Mouse (Mus musculus) kidney, postnatal 4 days (tissue): ENCODE data around the gene Clcn6.
A peak's percentile ranks its signal among the peaks of the same experiment; 100 is the strongest.

ENCODE experiments used
- DNase-seq, 2 experiments: peaks; one replicate each; pipeline ENCODE4 v3.0.0; 2021; ENCODE audit warnings: mixed read lengths in 2 of 2

Clcn6 gene

DNA sequence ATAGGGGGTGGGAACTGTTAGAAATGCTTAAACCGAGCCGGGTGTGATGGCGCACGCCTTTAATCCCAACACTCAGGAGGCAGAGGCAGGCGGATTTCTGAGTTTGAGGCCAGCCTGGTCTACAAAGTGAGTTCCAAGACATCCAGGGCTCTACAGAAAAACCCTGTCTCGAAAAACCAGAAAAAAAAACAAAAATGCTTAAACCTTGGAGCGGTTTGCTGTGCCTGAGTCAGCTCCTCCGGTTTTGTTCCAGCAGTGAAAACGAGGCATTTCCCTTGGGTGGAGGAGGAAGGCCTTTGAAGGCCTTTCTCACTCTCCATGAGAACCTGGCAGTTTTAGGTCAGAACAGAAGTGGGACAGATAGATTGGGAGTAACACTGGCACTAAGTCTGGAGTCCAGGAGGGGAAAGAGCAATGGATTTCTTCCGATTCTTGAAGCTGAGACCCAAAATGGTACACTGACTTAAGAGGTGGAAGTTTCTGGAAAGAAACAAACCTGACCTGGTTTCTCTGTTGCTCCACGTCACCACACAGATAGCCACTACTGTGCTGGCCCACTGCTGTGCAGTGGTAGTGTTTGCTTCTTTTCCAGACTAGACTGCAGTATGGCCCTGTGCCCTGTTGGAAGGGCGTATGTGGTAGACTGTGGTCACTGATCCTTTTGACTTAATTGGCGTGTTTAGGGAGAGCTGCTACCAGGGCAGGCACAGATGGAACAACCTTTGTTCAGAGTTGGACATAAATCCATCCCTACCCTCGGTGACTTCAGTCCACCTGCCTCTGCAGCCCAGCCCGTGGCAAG is 1.6 kb upstream of the Clcn6 start:
- no peak for DNase-seq

DNA sequence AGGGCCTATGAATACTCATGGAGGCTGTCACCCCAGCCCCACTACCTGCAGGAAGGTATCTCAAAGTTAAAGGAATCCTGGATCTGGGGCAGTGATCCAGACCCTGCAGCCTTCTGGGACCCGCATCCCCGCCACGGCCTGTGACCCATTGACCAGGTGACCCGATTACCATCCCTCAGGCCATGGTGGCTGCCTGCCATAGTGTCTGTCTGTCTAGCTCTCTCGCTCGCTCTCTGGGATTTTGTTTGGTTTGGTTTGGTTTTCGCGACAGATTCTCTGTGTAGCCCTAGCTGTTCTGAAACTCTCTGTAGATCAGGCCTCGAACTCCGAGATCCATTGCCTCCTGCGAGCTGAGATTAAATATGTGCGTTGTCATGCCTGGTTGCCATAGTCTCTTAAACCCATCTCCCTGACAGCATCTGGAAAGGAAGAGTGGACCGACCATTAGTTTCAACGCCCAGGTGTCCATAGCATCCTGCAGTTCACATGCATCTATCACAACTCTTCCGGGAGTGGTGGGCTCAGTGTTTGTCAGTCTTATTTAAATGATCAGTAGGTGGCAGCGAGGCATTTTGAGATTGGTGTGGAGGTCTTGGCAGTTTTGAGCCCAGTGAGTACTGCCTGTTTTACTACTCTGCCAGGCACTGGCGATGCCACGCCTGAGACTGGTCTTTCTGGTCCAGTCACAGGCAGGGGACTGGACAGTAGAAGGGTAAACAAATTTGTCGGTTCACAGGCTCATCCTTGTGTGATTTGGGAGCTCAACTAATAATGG is 820 bp upstream of the Clcn6 start:
- DNase-seq, result peak in 1 of 2 experiments; percentile 30

DNA sequence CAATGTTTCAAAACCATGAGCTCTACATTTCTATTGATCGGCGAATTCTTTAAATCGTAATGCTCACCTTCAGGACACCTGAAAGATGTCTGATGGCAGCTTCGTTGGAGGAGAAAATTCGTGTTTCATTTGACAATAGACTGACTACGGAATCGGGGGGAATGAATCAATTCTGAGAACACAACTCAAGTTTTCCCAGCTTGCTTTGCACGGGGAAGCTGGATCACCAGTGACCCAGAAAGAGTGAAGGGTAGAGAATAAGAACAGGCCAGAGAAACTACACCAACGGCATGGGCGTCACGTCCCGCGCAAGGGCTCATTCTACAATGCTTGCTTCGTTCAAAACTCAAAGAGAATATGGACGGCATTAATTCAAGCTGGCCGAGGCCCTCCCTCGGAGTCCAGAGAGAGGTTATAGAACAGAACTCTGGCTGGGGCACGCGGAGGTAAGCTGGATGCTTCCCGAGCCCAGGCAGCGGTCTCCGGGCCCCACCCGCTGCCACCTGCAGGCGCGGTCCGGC is 482 bp downstream of the Clcn6 start:
- no peak for DNase-seq

DNA sequence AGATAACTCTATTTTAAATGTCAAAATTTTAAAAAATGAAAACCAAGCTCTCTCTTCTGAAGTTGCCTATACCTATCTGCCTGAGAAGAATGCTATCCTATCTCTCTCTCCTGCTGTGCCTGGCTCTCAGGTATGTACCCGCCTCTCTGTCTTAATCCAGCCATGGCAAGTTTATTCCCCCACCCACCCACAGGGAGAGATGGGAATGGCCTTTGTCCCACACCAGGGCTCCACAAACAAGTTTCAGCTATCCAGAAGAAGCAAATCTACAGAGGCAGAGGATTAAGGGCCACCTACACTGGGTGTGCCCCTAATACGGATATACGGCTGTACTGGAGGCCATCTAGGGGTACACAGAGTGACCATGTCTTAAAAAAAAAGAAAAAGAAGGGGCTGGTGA is 3.2 kb downstream of the Clcn6 start:
- DNase-seq, result peak in 1 of 2 experiments; percentile 26

DNA sequence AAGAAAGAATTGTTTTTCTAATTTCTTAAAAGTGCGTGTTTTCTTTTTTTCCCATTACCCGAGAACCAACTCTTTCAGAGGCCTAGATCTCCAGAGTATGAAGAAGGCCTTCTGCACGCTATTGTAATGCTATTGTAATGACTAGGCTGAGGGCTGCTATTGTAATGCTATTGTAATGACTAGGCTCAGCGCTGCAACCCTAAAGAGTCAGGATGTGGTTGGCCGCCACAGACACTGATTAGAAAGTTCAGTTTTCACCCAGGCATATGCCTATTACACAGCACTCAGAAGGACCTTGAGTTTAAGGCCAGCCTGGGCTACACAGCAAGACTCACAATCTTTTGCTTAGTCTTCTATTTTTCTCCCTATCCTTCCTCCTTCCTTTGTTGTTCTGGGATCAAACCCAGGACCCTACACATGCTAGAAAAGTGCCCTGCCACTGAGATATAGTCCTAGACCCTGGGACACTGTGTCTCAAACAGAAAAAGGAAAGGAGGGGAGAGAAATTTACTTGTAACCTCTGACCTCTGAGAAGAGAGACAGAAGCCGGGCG is 4.7 kb downstream of the Clcn6 start:
- DNase-seq, result no peak

DNA sequence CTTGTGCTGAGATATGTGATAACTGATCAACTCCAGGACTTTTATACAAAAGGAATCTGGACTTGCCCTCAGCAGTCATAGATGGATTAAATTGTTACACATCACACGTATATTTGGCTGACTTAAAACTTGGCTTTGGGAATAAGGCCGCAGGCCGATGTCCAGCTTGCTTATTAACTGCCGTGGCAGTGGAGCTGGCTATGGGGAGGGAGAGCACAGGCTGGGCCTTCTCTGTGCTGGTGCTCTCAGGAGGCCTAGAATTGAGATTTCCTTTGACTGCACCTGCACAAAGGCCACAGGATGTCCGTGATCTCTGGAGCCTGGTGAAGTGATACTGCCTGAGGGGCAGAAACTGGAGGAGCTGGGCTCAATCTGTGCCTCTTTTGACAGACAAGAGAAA is 8.1 kb downstream of the Clcn6 start:
- peak in 1 of 2 experiments; percentile 28 for DNase-seq

DNA sequence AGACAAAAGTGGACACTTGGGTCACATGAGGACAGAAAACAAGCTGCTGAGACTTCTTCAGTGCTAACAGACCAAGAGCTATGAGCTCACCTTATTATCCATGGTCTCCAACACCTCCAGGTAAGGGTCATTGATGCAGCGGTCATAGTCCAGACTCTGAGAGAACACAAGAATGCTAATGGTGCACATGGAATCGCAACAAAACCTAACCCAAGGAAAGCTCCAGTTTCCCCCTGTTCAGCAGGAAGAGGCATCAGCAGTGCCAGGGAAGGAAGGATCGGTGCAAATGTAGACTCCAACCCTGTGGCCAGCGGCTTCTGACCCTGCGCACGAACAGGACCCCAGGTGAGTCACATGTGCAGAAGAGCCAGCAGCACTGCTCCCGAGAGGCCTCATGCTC is 9.3 kb downstream of the Clcn6 start:
- no peak for DNase-seq

DNA sequence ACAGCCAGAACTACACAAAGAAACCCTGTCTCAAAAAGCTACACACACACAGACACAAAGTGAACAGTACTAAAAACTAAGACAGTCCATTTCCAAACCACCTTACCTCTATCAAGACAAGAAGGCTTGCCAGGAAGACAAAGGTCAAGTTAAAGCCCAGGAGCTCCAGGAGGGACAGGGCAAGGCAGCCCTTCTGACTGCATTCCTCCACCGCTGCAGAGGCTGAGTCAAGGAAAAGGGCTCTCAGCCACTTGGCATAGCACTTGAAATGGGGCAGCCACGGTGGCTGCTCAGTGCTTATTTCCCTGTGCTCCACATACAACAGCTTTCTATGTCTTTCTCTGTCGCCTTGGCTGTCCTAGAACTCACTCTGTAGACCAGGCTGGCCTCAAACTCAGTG is 14.6 kb downstream of the Clcn6 start:
- peak in 1 of 2 experiments; percentile 22 for DNase-seq

DNA sequence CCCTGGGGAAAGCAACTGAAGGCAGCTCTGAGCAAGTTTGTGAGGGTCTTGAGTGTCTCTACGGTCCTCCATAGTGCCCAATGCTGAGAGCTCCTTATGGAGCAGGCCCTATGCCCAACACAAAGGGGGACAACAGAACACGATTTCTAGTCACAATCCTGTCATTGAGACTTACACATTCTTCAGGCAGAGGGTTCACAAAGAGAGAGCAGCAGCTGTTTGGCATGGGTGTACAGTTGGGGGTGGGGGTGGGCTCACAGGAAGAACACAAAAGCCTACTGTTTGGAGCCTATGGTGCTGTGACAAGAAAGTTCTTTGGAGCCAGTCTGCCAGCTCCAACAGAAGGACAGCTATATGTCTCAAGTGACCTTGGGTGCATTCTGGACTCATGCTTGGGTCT is 20.2 kb downstream of the Clcn6 start:
- no peak for DNase-seq

DNA sequence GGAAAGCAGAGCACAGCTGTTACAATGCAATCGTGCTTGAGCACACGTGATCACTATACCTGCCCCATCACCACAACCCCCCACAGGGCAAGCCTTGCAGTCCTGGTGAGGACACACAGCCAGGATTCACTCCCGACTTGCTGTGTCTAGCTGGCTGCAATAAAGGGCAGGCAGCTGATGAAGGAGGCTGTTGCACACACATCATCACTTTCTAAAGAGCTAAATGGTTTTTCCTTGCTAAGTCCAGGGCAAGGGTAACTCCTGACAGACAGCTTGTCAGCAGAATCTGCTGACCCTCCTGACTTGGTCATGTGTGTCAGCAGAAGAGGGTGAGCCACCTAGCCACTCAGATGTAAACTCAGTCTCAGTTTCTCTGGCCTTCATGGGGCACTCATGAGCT is 21.6 kb downstream of the Clcn6 start:
- DNase-seq, result peak in 1 of 2 experiments; percentile 18

DNA sequence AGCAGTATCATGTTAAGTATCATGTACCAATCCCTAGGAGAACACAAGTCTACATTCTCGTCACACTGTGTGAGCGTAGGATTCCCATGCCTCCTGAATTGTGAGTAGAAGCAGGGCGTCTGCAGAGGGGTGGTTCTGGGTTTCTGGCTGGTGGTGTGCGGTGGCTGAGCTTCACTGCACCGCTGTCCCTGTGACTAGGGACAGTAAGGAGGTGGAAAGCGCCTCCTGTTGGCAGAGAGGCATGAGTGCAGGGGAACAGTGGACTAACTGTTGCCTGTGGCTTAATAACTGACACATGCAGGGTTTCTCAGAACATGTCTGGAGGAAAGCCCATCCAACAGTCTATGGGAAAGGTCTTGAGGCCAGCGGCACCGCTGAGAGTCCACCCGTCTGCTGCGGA is 23.2 kb downstream of the Clcn6 start:
- DNase-seq, result peak in 1 of 2 experiments; percentile 33

DNA sequence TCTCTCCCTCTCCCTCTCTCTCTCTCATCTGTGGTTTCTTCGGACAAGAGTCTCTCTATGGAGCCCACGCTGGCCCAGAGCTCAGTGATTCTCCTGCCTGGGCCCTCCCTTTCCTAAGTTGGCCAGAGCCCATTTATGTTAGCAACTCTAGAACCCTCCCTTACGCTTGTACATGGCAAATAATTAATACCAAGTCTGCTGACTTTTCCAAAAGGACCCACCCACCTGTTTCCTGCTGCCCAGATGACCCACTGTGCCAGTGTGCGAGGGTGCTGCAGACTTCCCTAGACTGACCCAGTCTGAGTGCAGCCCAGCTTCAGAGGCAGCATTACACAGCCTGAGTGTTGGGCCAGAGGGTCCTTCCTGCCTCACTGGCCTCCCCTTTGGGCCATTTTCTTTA is 26.4 kb downstream of the Clcn6 start:
- DNase-seq, result no peak

DNA sequence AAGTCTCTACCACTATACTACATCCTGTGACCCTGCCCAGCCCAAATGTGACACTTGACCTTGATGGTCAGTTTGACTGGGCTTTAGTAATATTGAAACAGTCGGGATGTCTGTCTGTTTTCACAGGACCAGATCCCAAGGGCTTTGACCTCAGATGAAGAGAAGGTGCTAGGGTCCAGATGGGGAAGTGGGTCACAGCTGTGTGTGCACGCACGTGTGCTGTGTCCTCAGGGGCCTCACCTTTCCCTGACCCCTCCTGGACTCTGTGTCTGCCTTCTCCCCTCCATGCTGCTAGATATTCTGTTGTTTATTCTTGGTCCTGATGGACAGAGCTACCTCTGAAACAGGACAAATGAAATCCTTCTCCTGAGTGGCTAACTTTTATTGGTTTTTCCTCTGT is 27.3 kb downstream of the Clcn6 start:
- no peak for DNase-seq

DNA sequence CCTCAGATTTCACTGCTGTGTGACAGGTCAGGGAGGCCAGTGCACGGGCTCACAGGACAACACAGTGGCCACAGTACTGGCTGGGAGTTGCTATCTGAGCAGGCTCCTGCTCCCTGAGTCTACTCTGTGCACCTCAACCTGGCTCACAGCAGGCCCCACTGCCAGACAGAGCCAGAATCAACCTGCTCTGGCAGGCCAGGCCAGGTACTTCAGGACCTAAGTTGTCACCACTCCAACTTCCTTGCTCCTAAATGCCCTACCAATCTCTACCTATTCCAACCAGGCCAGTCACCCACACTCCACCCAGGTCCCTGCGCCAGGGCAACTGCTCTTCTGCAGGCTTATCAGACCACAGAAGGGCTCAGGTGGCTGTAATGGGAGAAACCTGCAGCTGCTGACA is 29.0 kb downstream of the Clcn6 start:
- no peak for DNase-seq

DNA sequence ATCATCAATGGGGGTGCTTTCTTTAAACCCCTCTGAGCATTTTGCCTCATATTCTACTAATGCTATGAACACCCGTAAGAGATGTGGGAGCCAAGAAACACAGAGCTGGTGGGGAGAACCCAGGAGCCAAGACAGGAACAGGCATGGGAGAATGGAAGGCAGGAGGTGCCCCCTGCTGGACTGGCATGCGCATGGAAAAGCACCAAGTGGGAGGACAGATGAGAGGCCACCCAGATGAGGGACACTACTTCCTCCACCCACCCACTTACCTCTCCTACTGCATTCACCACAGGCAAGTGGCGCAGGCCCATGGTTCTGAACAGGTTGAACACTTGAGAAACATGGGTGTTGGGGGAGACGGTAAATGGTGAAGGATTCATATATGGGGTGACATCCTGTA is 30.2 kb downstream of the Clcn6 start:
- peak; percentile 66 to 72 for DNase-seq

DNA sequence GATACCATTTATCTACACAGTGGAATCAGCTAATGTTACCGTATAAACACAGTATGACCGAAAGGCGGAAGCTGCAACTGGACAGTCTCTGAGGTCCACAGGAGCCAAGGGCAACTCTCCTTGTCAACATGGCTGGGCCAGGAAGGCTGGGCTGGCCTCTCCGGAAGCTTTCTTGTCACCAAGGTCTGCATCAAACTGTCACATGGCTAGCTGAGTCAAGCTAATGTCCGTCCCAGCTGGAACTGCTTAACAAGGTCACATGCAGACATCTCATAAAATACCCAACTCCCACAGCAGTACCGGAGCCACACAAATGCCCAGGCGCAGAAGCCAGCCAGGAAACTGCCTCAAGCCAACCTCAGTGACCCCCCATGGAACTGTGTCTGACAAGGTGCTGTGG is 34.3 kb downstream of the Clcn6 start:
- no peak for DNase-seq

DNA sequence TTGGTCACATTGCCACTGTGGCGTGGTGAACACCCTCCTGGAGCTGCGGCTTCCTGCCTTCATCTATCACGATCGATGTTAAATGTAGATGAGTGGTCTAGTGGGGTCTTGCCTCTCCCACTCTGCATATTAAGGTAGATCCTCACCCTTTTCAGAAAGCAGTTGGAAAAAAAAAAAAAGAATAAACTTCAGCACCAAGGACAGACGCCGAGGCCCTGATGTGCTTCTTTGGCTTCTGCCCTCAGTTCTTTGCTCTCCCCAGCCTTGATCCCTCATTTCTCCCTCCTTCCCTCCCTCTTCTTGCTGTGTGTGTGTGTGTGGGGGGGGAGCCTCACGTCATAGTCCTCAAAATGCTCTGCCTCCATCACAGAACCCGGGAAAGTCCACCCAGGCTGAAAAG is 36.8 kb downstream of the Clcn6 start:
- DNase-seq, result peak; percentile 31 to 42

DNA sequence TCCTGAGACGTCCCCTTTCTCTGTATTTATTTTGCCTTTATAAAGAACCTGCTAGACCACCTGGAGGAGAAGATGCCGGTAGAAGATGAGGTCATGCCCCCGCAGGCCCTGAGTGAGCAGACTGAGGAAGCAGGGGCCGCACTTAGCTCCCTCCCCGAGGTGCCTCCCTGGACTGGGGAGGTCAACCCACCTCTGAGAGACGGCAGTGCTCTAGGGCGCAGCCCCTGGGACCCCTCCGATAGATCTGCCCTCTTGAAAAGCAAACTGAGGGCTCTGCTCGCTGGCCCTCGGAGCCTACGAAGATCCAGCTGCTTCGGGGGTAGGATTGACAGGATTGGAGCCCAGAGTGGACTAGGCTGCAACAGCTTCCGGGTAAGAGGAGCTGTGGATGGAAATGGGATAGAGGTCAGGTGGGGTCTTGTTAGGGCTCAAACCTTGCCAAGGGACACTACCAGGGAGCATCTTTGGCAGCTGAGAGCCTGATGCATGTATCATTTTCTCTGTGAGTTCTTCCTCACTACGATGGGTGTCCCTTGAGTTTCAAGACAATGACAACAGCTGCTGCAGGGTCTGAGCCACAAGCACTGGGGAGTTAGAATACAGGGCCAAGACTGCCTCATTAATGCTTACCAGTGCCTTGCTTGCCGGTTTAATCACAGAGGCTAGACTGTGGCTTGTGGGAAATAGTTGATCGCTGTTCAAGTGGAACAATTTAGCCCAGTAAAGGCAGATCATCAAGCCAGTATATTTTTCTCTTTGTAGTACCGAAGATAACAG is 37.4 kb downstream of the Clcn6 start:
- no peak for DNase-seq

DNA sequence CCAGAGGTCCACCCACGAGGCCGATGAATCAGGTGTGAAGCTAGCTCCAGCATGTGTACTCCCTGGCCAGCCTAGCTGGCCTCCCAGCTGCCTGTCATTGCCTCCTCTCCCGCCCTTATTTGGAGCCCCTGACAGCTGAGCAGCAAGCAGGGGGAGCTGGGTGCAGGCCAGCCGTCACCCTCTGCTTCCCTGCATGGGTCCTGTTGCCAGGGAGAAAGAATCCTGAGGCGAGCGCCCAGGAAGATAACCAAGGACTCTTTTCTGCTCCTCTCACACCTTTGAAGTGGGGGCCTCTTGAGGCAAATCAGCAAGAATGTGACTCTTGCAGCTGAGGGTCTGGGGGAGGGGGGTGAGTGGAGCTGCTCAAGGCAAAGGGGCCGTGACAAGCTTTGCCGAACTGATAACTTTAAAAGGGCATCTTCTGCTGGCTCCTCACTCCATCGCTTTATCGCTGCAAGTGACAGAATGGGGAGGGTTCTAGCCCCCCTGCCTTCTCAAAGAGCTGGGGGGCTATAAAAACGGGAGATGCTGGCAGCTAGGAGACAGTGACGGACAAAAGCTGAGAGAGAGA is 38.3 kb downstream of the Clcn6 start, which contains the start of gene Nppa:
TSS of gene Nppa (plus strand) at position 521 of the 571 bp plus-strand sequence.
- DNase-seq, result no peak

DNA sequence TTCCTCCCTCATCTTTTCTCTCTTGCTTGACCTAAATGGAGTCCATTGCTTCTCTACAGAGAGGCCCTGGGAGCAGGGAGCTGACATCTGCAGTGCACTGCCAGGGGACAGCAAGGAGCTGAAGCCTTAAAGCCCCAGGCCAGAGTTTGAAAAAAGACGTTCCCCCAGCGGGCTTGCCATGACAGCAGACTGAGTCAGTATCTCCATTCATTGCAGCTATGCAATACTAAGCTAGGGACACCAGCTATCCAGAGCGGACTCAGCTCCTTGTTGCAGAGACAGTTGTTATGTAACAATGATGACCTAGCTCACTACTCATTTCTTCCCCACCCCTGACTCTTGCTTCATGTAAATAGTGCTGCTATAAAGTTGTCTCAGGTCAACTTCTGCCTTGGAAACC is 43.3 kb downstream of the Clcn6 start:
- no peak for DNase-seq

DNA sequence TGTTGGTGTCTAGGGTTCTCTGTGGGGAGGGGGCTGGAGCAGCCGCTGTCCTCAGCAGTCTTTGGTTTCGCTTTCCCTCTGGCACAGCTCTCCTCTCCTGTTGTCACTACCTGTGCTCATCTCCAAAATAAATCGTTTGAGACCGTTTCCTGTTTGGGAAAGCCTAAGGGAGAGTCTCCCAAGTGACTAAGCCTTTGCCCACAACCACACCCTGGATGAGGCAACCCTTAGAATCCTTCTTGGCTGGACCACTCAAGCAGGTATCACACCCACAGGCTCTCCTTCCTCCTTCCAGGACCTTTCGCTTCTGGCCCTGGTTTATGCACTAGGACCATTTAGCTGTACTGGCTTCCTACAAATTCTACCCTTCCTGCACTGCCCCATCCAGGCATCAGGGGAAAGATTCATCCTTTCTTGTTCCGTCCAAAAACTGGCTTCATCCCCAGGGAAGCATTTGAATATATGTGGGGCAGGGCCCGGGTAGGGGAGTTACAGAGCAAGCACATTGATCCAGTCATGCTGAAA is 45.0 kb downstream of the Clcn6 start:
- DNase-seq, result no peak
